Mouse (Mus musculus): ENCODE data around the gene Casp3.
"Not testable (repeated sequence)": the region's sequence is repeated elsewhere in the genome, so short reads cannot be mapped to it uniquely, and the experiment has no call there.

Gene Casp3

DNA sequence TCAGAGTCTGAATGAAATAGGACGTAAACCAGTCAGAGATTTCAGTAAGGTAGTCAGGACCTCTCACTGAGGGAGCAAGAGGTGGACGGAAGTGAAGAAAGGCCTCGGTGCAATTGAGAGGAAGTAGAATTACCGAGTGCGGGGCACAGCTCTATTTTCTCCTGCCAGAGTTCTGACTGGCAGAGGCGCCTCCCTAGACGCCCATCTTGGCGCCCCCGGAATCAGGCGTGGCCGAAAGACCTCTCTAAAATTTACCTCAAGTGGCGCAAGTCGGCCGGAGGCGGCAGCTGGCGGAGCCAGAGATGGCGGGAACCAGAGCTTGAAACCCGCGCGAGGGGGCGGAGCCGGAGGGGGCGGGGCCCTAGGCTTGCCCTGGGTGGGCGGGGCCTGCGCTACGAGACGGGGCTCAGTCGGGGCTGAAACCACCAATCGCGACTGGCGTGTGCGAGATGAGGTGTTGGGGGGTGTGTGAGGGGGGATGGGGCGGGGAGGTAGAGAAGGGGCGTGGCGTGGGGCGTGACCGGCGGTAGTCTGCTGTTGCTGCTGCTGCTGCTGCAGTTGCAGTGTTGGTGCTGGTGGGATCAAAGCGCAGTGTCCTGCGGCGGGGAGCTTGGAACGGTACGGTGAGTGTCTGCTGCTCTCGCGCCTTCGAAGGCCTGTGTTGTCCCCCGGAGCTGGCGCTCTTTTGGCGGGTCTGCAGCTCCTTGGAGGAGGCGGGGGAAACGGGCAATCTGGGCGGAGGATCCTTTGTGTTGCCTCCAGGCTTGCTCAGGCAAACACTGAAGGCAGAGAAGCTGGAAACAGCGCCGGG, at the start of gene Casp3, which contains the start of gene Primpol:
Casp3 (plus strand) TSS at position 413 of the 811 bp plus-strand sequence.
Primpol (minus strand) TSS at position 334 of the 811 bp plus-strand sequence.
- in situ Hi-C loops (cut with MseI, MboI) = no loop called here

DNA sequence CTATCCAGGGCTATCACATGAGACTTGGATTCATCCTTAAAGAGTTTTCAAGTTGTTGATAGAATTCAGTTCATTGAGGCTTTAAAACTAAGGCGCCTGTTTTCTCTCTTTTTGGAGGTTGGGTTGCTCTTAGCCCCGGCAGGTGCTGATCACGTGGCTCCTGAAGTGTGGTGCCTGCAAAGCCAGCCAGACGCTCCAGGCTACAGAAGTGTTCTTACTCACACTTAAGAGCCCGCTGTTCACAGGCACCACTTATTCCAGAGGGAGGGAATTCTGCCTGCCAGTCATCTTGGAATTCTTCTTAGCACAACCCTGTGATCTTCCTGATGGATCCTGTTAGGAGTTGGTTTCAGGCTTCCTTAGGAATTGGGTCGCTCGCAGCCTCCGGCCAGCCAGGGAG, 49.1 kb upstream of the Casp3 start:
- in situ Hi-C loops (cut with MseI, MboI) = no loop called here

DNA sequence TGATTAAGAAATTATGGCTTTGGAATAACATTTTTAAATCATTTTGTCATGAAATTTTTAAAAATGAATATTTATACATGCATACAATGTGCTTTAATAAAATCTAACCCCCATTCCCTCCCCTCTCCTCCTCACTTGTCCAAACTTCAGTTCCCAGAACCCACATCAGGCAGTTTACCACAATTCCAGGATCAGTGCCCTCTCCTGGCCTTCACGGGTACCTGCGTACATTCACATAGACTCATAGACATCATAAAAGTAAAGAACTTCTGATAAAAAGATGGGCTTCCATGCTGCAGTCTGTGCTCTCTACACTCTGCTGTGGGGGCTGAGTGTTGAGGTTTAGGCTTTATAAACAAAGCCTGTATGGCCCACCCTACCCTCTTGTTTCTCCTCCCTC, 48.1 kb upstream of the Casp3 start:
- in situ Hi-C loops (cut with MseI, MboI) = no loop called here

DNA sequence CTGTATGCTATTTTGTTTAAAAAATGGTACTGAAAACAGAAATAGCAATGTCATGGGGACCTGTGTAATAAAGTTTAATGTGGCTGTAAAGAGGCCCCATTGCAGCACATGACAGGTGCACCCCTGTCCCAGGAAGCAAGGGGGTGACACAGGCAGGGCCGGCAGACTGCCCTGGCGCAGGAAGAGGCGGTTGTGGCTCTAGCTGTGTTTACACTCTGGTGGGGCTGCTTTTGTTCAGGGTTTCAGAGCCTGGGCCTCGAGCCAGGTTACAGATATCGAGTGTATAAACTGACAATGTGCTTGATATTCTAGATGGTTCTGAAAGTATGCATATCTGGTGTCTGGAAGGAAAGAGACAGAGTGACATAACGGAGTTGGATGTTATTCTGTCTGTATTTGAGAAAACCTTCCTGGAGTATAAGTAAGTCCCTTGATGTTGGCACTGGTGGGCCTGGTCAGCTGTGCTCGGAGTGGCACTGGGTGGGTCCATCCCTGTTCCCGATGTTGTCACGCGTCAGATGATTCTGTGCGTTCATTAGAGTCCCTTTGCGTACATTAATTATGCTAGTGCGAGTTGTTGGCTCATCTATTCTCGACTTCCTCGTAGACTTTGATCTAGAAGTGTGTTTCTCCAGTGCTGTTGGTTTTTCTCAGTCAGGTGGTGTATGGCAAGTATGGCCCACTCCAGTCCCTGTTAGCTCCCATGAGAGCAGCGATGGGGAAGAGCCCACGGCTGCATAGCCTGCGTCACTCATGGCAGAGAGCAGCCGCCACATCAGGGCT, 47.2 kb upstream of the Casp3 start:
- in situ Hi-C loops (cut with MseI, MboI) = no loop called here

DNA sequence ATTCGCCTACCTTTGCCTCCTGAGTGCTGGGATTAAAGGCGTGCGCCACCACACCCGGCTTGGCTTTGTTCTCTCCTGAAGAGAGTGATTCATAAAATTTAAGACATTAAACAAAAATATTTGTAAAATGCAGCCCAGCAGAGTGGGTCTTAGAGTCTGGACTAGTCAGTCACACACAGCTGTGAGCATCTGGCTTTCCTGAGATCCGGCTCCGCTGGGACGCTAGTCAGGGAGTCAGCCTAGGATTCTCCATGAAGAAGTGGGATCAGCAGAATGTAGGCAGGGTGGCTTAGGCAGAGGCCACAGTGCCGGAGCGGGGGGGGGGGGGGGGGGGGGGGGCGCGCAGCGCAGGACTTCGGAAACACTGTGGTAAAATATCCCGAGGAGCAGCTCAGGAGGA, 46.4 kb upstream of the Casp3 start:
- in situ Hi-C loops (cut with MseI, MboI) = no loop called here

DNA sequence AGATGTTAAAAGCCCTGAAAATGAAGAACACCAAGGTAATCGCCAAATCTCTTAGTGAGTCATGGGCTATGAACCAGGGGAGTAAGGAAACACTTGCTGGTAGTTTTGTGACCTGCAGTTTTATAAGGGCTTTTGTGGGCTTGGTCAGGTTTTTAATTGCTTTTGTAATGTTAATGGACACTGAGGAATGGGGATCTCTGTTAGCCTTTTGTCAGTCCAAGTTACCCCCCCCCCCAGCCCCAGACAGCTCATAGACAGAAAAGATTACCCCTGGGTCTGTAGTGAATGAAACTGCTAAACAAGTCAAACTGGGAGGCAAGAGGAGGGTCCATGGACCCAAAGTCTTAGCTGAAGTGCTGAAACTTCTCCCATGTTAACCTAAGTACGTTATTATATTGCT, 43.6 kb upstream of the Casp3 start:
- in situ Hi-C loops (cut with MseI, MboI) = no loop called here

DNA sequence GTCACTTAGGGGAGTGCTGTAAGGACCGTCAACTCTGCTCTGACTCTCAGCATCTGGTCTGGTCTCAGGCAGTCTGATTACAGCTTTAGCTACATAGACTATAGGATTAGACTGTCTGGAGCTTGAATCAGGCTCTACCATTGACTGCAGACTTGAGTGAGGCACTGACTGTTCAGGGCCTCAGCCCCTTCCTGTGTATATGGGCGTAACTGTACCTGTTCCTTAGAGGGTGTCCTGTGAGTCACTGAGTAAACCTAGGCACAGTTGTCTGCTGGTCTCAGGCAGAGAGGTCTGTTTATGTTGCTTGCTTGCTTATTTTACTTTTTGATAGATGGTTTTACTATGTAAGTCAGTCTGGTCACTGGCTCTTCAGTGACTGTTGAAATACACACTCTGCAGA, 43.1 kb upstream of the Casp3 start:
- in situ Hi-C loops (cut with MseI, MboI) = no loop called here

DNA sequence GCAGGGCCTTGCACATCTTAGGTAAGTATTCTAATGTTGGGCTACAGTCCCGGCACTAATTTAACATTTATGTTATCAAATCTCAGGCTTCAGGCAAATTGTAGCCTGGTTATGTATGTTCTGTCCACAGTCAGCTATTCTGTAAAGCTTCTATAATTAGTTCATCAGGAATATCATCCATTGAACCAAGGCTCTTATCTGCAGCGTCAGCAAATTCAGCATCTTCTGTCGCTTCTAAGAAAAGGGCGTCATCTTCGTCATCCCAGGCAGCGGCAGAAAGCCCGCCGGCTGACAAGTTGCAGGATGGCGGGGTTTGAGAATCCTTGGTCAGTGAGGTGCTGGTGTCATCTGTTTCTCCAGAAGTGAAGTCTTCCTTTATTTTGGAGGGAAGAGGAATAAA, 38.3 kb upstream of the Casp3 start:
- in situ Hi-C loops (cut with MseI, MboI) = no loop called here

DNA sequence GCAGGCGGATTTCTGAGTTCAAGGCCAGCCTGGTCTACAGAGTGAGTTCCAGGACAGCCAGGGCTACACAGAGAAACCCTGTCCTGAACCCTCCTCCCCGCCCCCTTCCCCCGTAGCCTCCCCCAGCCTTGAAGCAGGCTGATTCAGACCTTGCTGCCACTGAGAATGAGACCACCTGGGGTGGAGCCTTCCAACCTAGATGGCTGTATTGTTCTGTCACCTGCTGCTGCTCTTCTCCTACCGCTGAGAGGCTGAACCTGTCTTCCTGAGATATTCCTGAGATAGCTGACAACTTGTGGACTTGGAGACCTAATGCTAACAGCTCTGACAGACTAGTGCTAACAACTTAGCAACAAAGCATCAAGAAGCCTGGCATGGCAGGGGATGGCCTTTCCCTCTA, 32.8 kb upstream of the Casp3 start:
- in situ Hi-C loops (cut with MseI, MboI) = not testable (repeated sequence)

DNA sequence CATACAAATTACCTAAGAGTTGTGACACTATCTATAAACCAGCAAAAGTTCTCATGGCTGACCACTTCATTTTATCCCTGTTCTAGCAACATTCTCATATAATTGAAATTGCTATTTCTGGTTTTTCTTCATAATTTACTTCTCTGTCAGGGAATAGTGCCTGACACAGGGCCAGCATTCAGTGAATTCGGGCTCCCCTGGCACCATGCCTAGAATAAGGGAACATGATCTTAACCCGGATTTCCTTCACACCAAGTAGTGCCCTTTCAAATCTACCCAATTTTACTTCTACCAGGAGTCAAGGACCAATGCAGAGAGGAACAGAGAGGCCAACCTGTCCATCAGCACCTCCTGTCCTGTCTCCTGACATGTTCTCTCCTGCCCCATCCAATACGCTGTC, 31.5 kb upstream of the Casp3 start:
- in situ Hi-C loops (cut with MseI, MboI) = no loop called here

DNA sequence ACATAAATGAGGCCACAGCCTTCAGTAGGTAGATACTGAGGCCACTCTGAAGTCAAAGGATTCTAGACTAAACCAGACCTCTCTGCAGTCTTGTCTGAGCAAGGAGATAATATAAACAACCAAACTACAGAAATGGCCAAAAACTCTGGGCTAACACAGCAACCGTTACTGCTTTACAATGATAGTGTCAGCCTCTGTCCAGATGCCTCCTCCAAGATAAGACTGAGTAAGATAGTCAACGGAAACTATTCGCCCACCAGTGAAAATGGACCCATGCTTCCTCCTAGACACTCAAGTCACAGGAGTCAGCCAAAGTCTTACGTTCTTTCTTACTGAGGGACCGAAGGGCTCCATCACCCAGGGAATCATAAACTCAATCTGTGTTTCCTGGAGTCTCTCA, 29.2 kb upstream of the Casp3 start:
- in situ Hi-C loops (cut with MseI, MboI) = no loop called here

DNA sequence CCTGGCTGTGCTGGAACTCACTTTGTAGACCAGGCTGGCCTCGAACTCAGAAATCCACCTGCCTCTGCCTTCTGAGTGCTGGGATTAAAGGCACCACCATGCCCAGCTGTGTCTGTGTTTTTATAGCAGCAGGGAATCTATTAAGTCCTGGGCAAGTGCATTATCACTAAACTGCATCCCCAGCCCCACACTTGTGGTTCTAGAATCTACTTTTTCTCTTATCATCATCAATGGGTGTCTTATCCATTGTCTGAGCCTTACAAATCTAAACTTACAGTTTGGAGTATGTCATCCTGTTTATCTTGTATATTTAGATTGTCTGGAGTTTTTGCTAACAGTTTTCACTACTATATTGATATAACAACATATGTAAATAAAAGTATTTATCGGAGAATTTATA, 28.4 kb upstream of the Casp3 start:
- in situ Hi-C loops (cut with MseI, MboI) = no loop called here

DNA sequence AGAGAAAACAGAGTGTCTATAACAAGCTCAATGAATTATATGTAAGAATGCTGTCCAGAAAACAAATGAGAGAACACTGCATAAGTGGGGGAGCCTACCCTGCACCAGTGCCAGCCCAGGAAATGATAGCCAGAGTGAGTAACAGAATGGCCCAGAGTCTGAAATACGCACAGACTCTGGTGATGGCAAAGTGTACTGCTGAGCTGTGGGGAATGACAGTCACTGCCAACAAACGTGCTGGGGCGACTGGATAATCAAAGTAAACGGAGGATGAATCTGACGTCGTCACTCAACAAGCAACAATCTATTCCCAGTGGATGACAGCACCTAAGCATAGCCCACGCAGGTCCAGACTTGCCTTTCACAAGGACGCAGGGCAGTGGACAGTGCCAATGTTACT, 24.0 kb upstream of the Casp3 start:
- in situ Hi-C loops (cut with MseI, MboI) = no loop called here

DNA sequence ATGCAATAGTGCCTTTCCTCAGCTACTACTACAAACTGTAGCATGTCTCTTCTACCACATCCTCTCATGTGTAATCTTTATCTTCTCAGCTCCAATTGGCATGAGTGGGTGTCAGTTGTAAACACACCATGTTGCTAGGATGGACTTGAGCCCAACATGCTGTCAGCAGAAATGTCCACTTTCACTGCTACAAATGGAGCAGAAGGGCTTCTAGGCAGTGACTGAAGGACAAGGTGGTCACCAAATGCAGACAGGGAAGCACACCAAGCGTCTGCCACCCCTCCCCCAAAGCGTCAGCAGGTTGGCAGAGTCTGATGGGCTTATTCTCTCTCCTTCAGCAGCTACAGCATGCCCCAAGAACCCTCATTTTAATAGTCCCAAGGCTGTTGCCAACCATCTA, 23.3 kb upstream of the Casp3 start:
- in situ Hi-C loops (cut with MseI, MboI) = no loop called here

DNA sequence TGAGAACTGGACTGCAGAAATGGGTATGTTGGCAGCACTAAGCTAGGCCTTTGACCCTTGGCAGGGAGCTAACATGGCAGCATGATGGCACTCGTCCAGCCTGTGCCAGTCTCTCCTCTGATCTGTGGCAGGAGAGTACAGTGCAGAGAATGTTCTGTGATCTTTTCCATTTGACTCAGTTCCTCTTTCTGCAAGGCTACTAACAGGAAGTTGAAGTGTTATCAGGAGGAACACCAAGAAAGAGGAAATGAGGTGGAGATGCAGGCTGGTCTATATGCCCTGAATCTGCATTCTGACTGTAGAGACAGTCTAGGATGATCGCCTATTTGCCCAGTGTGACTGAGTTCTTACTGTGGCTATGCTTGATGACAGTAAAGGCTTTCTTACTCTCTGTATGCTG, 21.5 kb upstream of the Casp3 start:
- in situ Hi-C loops (cut with MseI, MboI) = no loop called here

DNA sequence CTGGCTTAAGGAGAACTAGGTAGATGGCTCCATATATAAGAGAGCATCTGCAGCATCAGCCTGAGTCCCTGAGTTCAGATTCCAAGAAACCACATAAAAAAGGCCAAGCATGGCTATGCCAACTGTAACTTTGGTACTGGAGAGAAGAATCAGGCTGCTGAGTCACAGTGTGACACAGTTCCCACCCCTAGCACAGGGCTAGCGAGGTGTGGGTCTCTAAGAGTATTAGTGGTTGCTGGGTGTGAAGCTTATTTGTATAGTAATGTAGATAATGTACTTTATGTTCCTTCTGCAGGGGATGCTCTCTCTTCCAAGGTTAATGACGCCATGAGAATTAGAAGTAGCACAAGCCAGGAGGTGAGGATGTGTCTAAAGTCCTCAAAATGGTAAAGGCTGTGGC, 20.6 kb upstream of the Casp3 start:
- in situ Hi-C loops (cut with MseI, MboI) = no loop called here

DNA sequence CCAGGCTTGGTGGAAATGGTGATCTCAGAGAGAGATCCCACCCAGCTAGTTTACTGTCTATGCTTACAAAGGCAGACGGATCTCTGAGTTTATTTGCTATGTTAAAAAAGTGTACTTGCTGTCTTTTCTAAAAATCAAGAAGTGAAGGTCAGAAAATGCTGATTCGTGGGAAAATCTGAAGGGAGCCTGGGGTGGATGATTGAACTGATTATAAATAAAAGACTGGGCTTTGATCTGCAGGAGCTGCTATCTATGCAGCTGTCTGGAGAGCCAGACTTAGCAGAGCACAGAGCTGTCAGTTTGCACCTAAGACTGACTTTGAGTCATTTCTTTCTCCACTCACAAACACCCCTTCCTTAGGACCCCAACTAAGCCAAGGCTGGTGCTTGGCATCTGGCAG, 19.7 kb upstream of the Casp3 start:
- in situ Hi-C loops (cut with MseI, MboI) = no loop called here

DNA sequence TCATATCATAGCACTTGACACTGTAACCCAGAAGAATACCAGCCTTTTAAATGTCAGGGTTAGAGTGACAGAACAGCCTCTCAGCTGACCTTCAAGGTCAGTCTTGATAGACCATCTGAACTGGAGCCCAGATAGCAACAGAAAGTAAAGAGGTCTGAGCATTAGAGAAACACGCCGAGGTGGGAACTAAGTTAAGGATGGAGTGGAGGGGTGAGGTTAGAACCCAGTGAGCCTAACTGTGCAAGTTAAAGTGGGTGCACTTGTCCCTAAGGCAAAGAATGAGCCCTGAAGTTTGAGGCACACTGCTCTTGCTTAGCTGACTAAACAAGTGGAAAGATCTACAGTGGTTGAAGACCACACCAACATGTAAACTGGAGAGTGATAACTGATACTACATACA, 19.0 kb upstream of the Casp3 start:
- in situ Hi-C loops (cut with MseI, MboI) = no loop called here

DNA sequence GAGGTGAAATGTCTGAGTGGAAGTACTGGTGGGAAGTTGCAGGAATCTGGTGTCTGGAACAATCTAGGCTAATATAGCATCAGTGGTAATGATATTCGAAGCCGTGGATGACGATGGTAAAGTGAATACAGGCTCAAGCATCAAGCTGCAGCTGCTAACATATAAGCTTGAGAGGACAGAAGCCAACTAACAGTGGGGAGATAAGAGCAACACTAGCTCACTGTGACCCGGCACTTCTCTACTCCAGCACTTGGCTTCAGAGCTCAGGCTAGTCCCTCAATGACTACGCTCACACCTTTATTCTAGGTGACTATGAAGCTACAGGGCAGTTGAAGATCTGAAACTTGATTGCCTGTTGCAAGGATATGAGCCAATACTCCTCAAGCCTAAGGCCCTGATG, 18.3 kb upstream of the Casp3 start:
- in situ Hi-C loops (cut with MseI, MboI) = no loop called here

DNA sequence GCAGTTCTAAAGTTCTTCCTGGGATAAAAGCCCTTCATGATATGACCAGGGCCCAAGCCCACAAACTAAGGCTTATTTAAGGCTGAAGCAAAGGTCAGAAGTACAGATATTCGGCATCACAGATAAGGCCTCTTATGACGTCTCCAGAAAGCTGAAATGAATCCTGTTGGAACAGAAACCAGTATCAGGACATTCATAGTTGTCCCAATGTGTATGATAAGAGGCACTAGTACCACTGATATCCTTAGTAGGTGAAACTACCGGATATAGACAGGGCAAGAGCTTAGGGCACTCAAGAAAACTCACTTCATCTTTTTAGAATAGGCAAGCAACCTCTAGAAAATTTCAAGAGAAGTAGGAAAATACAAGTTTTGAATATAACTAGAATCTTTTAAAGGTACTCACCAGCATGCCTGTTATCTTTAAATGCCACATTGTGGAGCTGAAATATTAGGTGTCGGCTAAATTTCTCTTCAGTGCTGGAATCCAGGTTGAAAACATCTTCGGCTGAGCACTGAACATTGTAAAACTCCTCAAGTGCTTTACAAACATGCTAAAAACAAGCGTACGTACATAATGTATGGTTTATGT, 17.7 kb upstream of the Casp3 start:
- in situ Hi-C loops (cut with MseI, MboI) = no loop called here

DNA sequence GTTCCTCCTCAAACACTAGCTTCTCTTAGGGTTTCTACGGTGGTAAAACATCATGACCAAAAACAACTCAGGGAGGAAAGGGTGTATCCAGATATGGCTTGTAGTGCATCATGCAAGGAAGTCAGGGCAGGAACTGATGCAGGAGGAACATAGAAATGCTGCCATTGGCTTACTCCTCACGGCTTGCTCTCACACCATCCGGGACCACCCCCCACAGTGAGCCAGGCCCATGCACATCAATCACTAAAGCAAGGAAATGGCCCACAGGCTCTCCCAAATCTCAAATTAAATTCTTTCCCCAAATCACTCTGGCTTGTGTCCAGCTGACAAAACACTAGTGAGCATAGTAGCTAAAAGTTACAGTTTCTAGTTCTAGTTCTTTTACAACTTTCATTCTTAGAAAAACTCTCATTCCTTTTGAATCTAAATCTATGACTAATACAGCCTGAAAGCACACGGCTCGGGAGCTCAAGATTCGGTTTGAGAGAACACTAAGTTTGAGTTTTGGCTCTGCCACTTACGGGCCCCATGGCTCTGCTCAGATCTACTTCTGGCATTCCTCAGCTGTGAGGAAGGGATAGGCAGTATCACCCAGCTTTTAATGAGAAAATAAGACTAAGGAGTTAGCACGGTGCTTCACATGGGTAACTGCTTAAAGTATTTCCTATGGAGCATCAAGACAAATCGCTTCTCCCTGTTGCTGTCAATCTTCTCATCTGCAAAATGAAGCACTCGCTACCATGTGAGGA, 16.0 kb upstream of the Casp3 start:
- in situ Hi-C loops (cut with MseI, MboI) = no loop called here

DNA sequence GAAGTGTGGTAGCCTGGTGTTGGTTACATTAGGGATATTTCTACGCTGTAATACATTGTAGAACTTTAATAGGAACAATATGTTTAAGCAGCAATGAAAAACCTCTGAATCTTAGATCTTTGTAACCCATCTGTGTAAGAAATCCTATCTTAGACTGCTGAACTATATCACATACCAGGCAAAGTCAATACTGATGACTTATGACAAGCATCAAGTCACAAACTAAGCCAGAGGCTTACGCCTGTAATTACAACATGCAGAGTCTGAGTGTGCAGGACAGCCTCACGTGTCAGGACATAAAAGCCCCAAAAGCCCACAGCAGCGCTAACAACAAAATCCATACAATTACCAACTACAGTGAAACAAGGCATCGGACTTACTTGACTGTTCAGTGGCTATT, 13.5 kb upstream of the Casp3 start:
- in situ Hi-C loops (cut with MseI, MboI) = no loop called here
